Mouse (Mus musculus) erythroblast, embryonic 14.5 days (primary cell): ENCODE measurements around the gene Rgp1. TPM values are rescaled to one million over a fixed set of nuclear protein-coding genes. Genes with fewer than 3 reads are reported as not detected.

Experiments
- H3K27me3 ChIP-seq: 2 replicates; pipeline ENCODE4 v1.6.1; 2012; ENCODE audit warnings: inconsistent platforms; ENCODE audit not compliant: control insufficient read depth
- H3K36me3 ChIP-seq: 2 replicates; pipeline ENCODE4 v1.6.1; 2012; ENCODE audit warnings: mild to moderate bottlenecking, inconsistent platforms; ENCODE audit not compliant: control insufficient read depth
- H3K4me1 ChIP-seq: 2 replicates; pipeline ENCODE4 v1.6.1; 2012; ENCODE audit warnings: inconsistent platforms; ENCODE audit not compliant: control insufficient read depth
- H3K4me3 ChIP-seq: replicated peaks from 2 replicates; pipeline ENCODE3; 2012; ENCODE audit warnings: moderate library complexity, mild to moderate bottlenecking, inconsistent platforms
- H3K9me3 ChIP-seq: 2 replicates; pipeline ENCODE4 v1.6.1; 2012; ENCODE audit warnings: low read length, inconsistent platforms, mixed read lengths; ENCODE audit not compliant: control insufficient read depth
- GATA1 ChIP-seq: IDR thresholded peaks from 2 replicates; pipeline ENCODE4 v1.6.1; 2012; ENCODE audit warnings: low read length, inconsistent platforms, mixed read lengths
- TAL1 ChIP-seq: IDR thresholded peaks from 3 replicates; pipeline ENCODE4 v1.6.1; 2012; ENCODE audit warnings: low read length, inconsistent platforms, mixed read lengths
- polyA plus RNA-seq: library from polyadenylated mRNA; stranded (reverse); fragments of >175 nt; gene quantifications from 2 replicates; pipeline ENCODE4 v1.2.3, GENCODE M21; 2012

Rgp1 gene
- polyA plus RNA-seq, 1 experiment = 3.5 TPM

- Histone ChIP-seq H3K4me3 (peak overlapping the region; percentile 23), H3K36me3 (no peaks in the 10 kb centered on the region), H3K4me1 (peaks cover 89% of the 10 kb centered on the region), H3K27me3 (no peaks in the 10 kb centered on the region), H3K9me3 (no peaks in the 10 kb centered on the region)
- no peak for TF ChIP-seq TAL1
- no peak for TF ChIP-seq GATA1
Measured at GRCm38 (mm10) chr4:43600195-43600934, 21.9 kb downstream of the Rgp1 start.

DNA sequence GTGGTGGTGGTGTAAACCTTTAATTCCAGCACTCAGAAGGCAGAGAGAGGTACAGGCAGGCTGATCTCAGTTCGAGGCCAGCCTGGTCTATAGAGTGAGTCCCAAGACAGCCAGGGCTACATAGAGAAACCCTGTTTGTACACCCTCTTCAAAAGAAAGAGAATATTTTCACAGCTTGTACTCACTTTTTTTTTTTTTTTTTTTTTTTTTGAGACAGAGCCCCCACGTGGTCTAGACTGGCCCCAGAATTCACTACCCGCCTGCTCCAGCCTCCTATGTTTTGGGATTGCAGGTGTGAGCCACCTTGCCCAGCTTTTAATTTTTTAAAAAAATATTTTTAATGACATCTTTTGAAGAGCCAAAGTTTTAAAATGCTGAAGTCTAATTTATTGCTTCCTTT, 25.6 kb downstream of the Rgp1 start:
- no peak overlapping the region for H3K4me3 ChIP-seq
- H3K4me1 ChIP-seq = peaks cover 81% of the 10 kb centered on the region
- H3K9me3 ChIP-seq = no peaks in the 10 kb centered on the region
- no peaks in the 10 kb centered on the region for H3K27me3 ChIP-seq
- no peaks in the 10 kb centered on the region for H3K36me3 ChIP-seq
- TF ChIP-seq GATA1 = no peak
- no peak for TF ChIP-seq TAL1

GRCm38 (mm10) chr4:43604751-43605685, 26.5 kb downstream of the Rgp1 start:
- TF ChIP-seq GATA1 (peak; percentile 95), TAL1 (peak; percentile 90)
- Histone ChIP-seq H3K4me1 (peaks cover 73% of the 10 kb centered on the region), H3K36me3 (no peaks in the 10 kb centered on the region), H3K27me3 (no peaks in the 10 kb centered on the region), H3K9me3 (no peaks in the 10 kb centered on the region), H3K4me3 (peak overlapping the region; percentile 49)

GRCm38 (mm10) chr4:43612534-43612933, 34.0 kb downstream of the Rgp1 start:
- no peak for TF ChIP-seq GATA1
- no peak for TF ChIP-seq TAL1
- Histone ChIP-seq H3K36me3 (no peaks in the 10 kb centered on the region), H3K9me3 (no peaks in the 10 kb centered on the region), H3K4me1 (peaks cover 23% of the 10 kb centered on the region), H3K4me3 (peak overlapping the region; percentile 29), H3K27me3 (no peaks in the 10 kb centered on the region)

DNA sequence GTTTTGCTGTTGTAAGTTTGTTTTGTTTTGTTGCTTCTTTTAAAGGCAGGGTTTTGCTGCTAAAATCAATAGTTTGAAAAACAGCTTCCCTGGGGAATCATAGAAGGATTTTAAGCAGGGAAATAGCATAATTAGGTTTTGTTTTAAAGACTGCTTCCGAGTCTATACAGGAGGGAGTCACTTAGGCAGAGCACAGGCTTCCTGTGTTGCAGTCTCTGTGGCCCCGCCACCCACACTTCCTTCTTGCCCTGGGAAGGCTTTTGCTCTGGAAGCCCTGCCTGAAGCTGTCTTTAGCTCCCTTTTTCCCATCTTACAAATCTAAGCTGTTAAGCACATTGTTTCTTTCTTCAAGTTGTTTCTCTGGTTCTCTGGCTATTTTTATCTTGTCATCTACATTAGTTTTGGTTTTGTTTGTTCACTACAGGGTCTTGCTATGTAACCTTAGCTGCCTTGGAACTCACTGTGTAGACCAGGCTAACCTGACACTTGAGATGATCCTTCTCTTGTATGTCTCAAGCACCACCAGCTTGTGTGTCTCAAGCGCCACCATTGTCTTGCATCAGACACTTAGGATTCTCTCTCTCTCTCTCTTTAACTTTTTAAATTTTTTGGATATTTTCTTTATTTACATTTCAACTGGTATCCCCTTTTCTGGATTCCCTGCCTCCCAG, 34.7 kb downstream of the Rgp1 start:
- Histone ChIP-seq H3K9me3 (no peaks in the 10 kb centered on the region), H3K27me3 (no peaks in the 10 kb centered on the region), H3K4me1 (peaks cover 22% of the 10 kb centered on the region), H3K36me3 (no peaks in the 10 kb centered on the region), H3K4me3 (peak overlapping the region; percentile 14)
- TF ChIP-seq TAL1 = no peak
- no peak for TF ChIP-seq GATA1

GRCm38 (mm10) chr4:43620146-43620778, 41.7 kb downstream of the Rgp1 start:
- H3K27me3 ChIP-seq = peaks cover 5% of the 10 kb centered on the region
- H3K36me3 ChIP-seq = no peaks in the 10 kb centered on the region
- H3K9me3 ChIP-seq = peaks cover 5% of the 10 kb centered on the region
- H3K4me1 ChIP-seq = no peaks in the 10 kb centered on the region
- no peak overlapping the region for H3K4me3 ChIP-seq
- no peak for TF ChIP-seq TAL1
- no peak for TF ChIP-seq GATA1

GRCm38 (mm10) chr4:43629106-43629817, 50.7 kb downstream of the Rgp1 start:
- peaks cover 40% of the 10 kb centered on the region for H3K27me3 ChIP-seq
- H3K4me3 ChIP-seq = peak overlapping the region; percentile 34
- H3K4me1 ChIP-seq = peaks cover 28% of the 10 kb centered on the region
- H3K9me3 ChIP-seq = peaks cover 7% of the 10 kb centered on the region
- TF ChIP-seq TAL1 (no peak), GATA1 (no peak)
- no peaks in the 10 kb centered on the region for H3K36me3 ChIP-seq

- TF ChIP-seq GATA1 (no peak), TAL1 (no peak)
- Histone ChIP-seq H3K27me3 (peaks cover 40% of the 10 kb centered on the region), H3K36me3 (no peaks in the 10 kb centered on the region), H3K9me3 (peaks cover 6% of the 10 kb centered on the region), H3K4me3 (no peak overlapping the region), H3K4me1 (peaks cover 28% of the 10 kb centered on the region)
Measured at GRCm38 (mm10) chr4:43630030-43630581, 51.6 kb downstream of the Rgp1 start.
